Mouse (Mus musculus) spleen, postnatal 0 days (tissue): ENCODE measurements around the gene Zfp429. TPM values are rescaled to one million over a fixed set of nuclear protein-coding genes. Genes with fewer than 3 reads are reported as not detected.

ENCODE experiments used
- polyA plus RNA-seq: library from polyadenylated mRNA; unstranded; fragments of >200 nt; fragmentation: Nextera tagmentation; extraction: Ambion mirVana; gene quantifications from 2 replicates; pipeline ENCODE4 v1.2.1, GENCODE M21; 2015

The Zfp429 gene
- polyA plus RNA-seq = 2.1 and 2.4 TPM in 2 replicates

DNA sequence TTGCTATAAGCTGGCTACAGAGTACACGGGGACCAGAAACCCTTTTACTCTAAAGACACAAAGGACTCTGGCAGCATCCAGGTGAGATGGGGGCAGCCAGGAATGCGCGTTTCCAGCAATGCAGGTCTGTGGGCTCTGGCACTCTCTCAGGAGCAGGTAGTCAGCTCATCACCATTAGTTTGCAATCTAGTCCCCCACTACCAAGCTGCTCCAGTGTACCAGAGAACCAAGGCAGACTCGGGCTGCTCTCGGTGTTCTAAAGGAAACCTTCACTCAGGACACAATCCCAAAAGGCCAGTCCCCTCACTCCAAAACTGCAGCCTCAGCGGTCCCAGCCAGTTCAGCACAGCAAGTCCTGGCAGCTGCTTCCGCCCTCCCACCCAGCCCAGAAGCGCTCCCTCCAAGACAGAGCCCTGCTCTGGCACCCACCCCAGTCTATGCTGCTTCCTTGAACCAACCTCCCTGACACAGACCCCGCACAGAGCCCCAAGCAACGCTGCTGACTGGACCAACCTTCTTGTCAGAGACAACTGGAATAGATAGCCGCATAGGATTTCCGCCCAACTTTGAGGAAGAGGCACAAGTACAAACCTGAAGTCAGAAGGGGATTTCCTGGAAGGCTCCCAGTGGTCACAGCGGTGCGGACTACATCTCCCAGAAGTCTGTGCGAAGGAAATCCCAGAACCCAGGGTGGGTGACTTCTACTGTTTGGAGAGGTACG is at the start of gene Zfp429:
Gene Zfp429, minus strand, starts transcription at position 637 of the 721 bp plus-strand sequence.

GRCm38 (mm10) chr13:67421207-67421857 is 21.7 kb upstream of the Zfp429 start, which contains the start of gene Zfp459:
Gene Zfp459, minus strand, starts transcription at chr13:67421418.

DNA sequence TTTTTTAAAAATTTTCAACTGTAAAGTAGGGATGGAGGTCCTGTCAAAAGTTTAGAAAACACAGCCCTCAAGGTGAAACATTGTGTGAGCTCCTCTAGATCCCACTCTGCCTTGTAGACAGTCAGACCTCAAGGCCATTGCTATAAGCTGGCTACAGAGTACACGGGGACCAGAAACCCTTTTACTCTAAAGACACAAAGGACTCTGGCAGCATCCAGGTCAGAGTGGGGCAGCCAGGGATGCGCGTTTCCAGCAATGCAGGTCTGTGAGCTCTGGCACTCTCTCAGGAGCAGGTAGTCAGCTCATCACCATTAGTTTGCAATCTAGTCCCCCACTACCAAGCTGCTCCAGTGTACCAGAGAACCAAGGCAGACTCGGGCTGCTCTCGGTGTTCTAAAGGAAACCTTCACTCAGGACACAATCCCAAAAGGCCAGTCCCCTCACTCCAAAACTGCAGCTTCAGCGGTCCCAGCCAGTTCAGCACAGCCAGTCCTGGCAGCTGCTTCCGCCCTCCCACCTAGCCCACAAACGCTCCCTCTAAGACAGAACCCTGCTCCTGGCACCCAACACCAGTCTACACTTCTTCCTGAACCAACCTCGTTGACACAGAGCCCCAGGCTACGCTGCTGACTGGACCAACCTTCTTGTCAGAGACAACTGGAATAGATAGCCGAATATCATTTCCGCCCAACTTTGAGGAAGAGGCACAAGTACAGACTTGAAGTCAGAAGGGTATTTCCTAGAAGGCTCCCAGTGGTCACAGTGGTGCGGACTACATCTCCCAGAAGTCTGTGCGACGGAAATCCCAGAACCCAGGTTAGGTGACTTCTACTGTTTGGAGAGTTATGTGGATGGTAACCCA is 24.3 kb downstream of the Zfp429 start, which contains the start of the genes Gm28041 and Zfp456:
Gene Gm28041, minus strand, starts transcription at position 684 of the 862 bp plus-strand sequence.
Gene Zfp456, minus strand, starts transcription at position 761 of the 862 bp plus-strand sequence.

GRCm38 (mm10) chr13:67360131-67360744 is 39.4 kb downstream of the Zfp429 start, which contains the start of the genes Gm28044 and Zfp953:
Gene Gm28044, minus strand, starts transcription at chr13:67360536.
Gene Zfp953, minus strand, starts transcription at chr13:67360605.

Other genes with a start within 250 kb of the Zfp429 start
- gene Rsl1, start 226.6 kb downstream of the Zfp429 start, polyA plus RNA-seq = 1.9 and 3.0 TPM in 2 replicates
- gene Zfp455, start 205.3 kb downstream of the Zfp429 start, polyA plus RNA-seq = 0.48 and 0.76 TPM in 2 replicates
- gene Zfp458, start 121.4 kb downstream of the Zfp429 start, polyA plus RNA-seq = 0.95 and 1.1 TPM in 2 replicates
- gene Zfp457, start 93.3 kb downstream of the Zfp429 start, polyA plus RNA-seq = 0.49 and 0.53 TPM in 2 replicates
- gene Zfp595, start 67.2 kb downstream of the Zfp429 start, polyA plus RNA-seq = 1.3 TPM in 2 replicates
- gene Gm28044, start 39.3 kb downstream of the Zfp429 start, polyA plus RNA-seq = 0.25 TPM in 1 of 2 replicates, not detected in the other
- 0.78 and 0.92 TPM in 2 replicates for gene Zfp953, start 39.2 kb downstream of the Zfp429 start, polyA plus RNA-seq
- gene Gm28041, start 24.1 kb downstream of the Zfp429 start, polyA plus RNA-seq = 0.24 and 0.38 TPM in 2 replicates
- gene Zfp456, start 24.0 kb downstream of the Zfp429 start, polyA plus RNA-seq = 0.79 and 1.2 TPM in 2 replicates
- gene Zfp459, start 21.6 kb upstream of the Zfp429 start, polyA plus RNA-seq = 0.41 and 0.76 TPM in 2 replicates
- gene Zfp874a, start 51.8 kb upstream of the Zfp429 start, polyA plus RNA-seq = 5.7 and 7.4 TPM in 2 replicates
- gene Zfp874b, start 84.4 kb upstream of the Zfp429 start, polyA plus RNA-seq = 3.1 and 3.8 TPM in 2 replicates
- 3.3 and 3.8 TPM in 2 replicates for gene Zfp58, start 100.7 kb upstream of the Zfp429 start, polyA plus RNA-seq
- gene Gm26965, start 126.3 kb upstream of the Zfp429 start, polyA plus RNA-seq = not detected in 2 replicates
- 14.5 and 17.2 TPM in 2 replicates for gene Zfp87, start 126.4 kb upstream of the Zfp429 start, polyA plus RNA-seq
- gene Zfp748, start 154.0 kb upstream of the Zfp429 start, polyA plus RNA-seq = 3.8 and 3.9 TPM in 2 replicates
- gene Zfp729b, start 209.9 kb upstream of the Zfp429 start, polyA plus RNA-seq = 1.8 and 2.7 TPM in 2 replicates
- not detected in 2 replicates for gene Gm49345, start 237.9 kb upstream of the Zfp429 start, polyA plus RNA-seq
- 1.5 and 2.4 TPM in 2 replicates for gene Zfp729a, start 238.0 kb upstream of the Zfp429 start, polyA plus RNA-seq